12 mouse cellular contexts compared by ENCODE assay signal in genomic region chr13:12844701-12845100, GRCm38 (mm10). TPM values are rescaled to one million over a fixed set of nuclear protein-coding genes. Genes with fewer than 3 reads are reported as not detected.
DNase-seq lines count a peak whose midpoint lies in the region; ATAC-seq and TF ChIP-seq lines count a peak whose summit lies in the region.
"Not testable (repeated sequence)": the region's sequence is repeated elsewhere in the genome, so short reads cannot be mapped to it uniquely, and the experiment has no call there.
"Had no signal": no experiment of that assay in that cellular context is flagged by ENCODE, and none has a peak within 500 bp of the region (broad histone marks: within the 10 kb centered on the region; RNA-seq: fewer than 3 reads in every experiment).

No protein-coding gene starts in this region.

- H3K9ac ChIP-seq in embryonic facial prominence, embryonic 13.5 days; hindbrain, embryonic 15.5 days; kidney, postnatal 0 days (ENCODE audit: low read depth, low read length); limb, embryonic 15.5 days; neural tube, embryonic 14.5 days (replicated peaks; ENCODE audit: low read depth, low read length): not testable (repeated sequence)

- not testable (repeated sequence) for H3K4me2 ChIP-seq in embryonic facial prominence, embryonic 13.5 days; hindbrain, embryonic 15.5 days; kidney, postnatal 0 days (ENCODE audit: low read length); limb, embryonic 15.5 days; neural tube, embryonic 14.5 days (ENCODE audit: low read depth, low read length)

- peaks cover 27% of the 10 kb centered on the region for H3K9me3 ChIP-seq in embryonic facial prominence, embryonic 13.5 days
- peaks cover 44% of the 10 kb centered on the region for H3K9me3 ChIP-seq in hindbrain, embryonic 15.5 days
- H3K9me3 ChIP-seq in kidney, postnatal 0 days (replicated peaks; ENCODE audit: low read length): peaks cover 12% of the 10 kb centered on the region; the same call in 1 of the 2 replicates
- H3K9me3 ChIP-seq in limb, embryonic 15.5 days: peaks cover 21% of the 10 kb centered on the region
- H3K9me3 ChIP-seq in neural tube, embryonic 14.5 days (ENCODE audit: control insufficient read depth, low read length): peaks cover 25% of the 10 kb centered on the region

- H3K4me1 ChIP-seq in embryonic facial prominence, embryonic 13.5 days; hindbrain, embryonic 15.5 days (replicated peaks); kidney, postnatal 0 days (replicated peaks; ENCODE audit: insufficient read depth, low read length); limb, embryonic 15.5 days; neural tube, embryonic 14.5 days (ENCODE audit: control insufficient read depth, insufficient read depth, low read length): not testable (repeated sequence)

- not testable (repeated sequence) for TF ChIP-seq CTCF in kidney, postnatal 0 days (IDR thresholded peaks at IDR 0.05; ENCODE audit: low read depth)

- H3K27ac ChIP-seq in embryonic facial prominence, embryonic 13.5 days; hindbrain, embryonic 15.5 days (replicated peaks); kidney, postnatal 0 days; limb, embryonic 15.5 days; neural tube, embryonic 14.5 days (ENCODE audit: low read depth, low read length): not testable (repeated sequence)

- ATAC-seq in embryonic facial prominence, embryonic 13.5 days (ENCODE audit: insufficient number of reproducible peaks, insufficient read depth, low FRiP score, low TSS enrichment, low read depth): peak; percentile 45; the same call in 1 of the 2 replicates
- 0 out of 2 replicates have a peak, but pooled peaks have one; percentile 35 for ATAC-seq in hindbrain, embryonic 15.5 days (ENCODE audit: low FRiP score, low read depth)
- ATAC-seq in kidney, postnatal 0 days (replicated peaks; ENCODE audit: low FRiP score, low read depth): 0 out of 2 replicates have a peak, but pooled peaks have one; percentile 33
- peak; percentile 25; the same call in 1 of the 2 replicates for ATAC-seq in limb, embryonic 15.5 days (ENCODE audit: insufficient number of reproducible peaks, low FRiP score, low TSS enrichment, low read depth)
- ATAC-seq in neural tube, embryonic 14.5 days (ENCODE audit: low read depth): 0 out of 2 replicates have a peak, but pooled peaks have one; percentile 29

- not testable (repeated sequence) for H3K4me3 ChIP-seq in embryonic facial prominence, embryonic 13.5 days; hindbrain, embryonic 15.5 days; kidney, postnatal 0 days (replicated peaks; ENCODE audit: low read depth, low read length); limb, embryonic 15.5 days; neural tube, embryonic 14.5 days (ENCODE audit: low read depth, low read length)

- 88% methylated on average over 1 of the region's 1 CpGs for WGBS in embryonic facial prominence, embryonic 13.5 days
- WGBS in hindbrain, embryonic 15.5 days: 85% methylated on average over 1 of the region's 1 CpGs
- WGBS in kidney, postnatal 0 days: 89% methylated on average over 1 of the region's 1 CpGs
- WGBS in limb, embryonic 15.5 days: 84% methylated on average over 1 of the region's 1 CpGs
- WGBS in neural tube, embryonic 14.5 days: 92% methylated on average over 1 of the region's 1 CpGs

- peak; percentile 86 for DNase-seq in heart, adult 11 months
- DNase-seq in kidney, postnatal 0 days (ENCODE audit: low spot score): not testable (repeated sequence)

- H3K36me3 ChIP-seq in embryonic facial prominence, embryonic 13.5 days; hindbrain, embryonic 15.5 days; kidney, postnatal 0 days (ENCODE audit: insufficient read depth, low read length); limb, embryonic 15.5 days; neural tube, embryonic 14.5 days (ENCODE audit: control insufficient read depth, insufficient read depth, low read length): not testable (repeated sequence)

- H3K27me3 ChIP-seq in embryonic facial prominence, embryonic 13.5 days; hindbrain, embryonic 15.5 days; kidney, postnatal 0 days (ENCODE audit: insufficient read depth, low read length); limb, embryonic 15.5 days; neural tube, embryonic 14.5 days (ENCODE audit: control insufficient read depth, insufficient read depth, low read length): not testable (repeated sequence)

RNA-seq across cellular contexts. Expression of gene Prl2c3, which starts 44.8 kb away (rescaled TPM):
- polyA plus RNA-seq in embryonic facial prominence, embryonic 13.5 days (2015; fragmentation: Nextera tagmentation; extraction: Ambion mirVana): not detected in 2 replicates
- not detected in 2 replicates for polyA plus RNA-seq in hindbrain, embryonic 15.5 days (2015; fragmentation: Nextera tagmentation; extraction: Ambion mirVana)
- polyA plus RNA-seq in kidney, postnatal 0 days (2015; fragmentation: Nextera tagmentation; extraction: Ambion mirVana): not detected in 2 replicates
- polyA plus RNA-seq in limb, embryonic 15.5 days (2015; fragmentation: Nextera tagmentation; extraction: Ambion mirVana): 0.42 and 0.71 TPM in 2 replicates
- not detected in 2 replicates for polyA plus RNA-seq in neural tube, embryonic 14.5 days (2014; fragmentation: Nextera tagmentation; extraction: Ambion mirVana)
- polyA plus RNA-seq: embryonic facial prominence, embryonic 12.5 days; forebrain, embryonic 14.5 days; heart, embryonic 10.5 days; heart, embryonic 16.5 days; hindbrain, embryonic 16.5 days; inflammation-experienced regulatory T-cells, adult 6 months had no signal
